Mouse (Mus musculus) liver, postnatal 0 days (tissue): ENCODE data around the gene Stra6. TPM values are rescaled to one million over a fixed set of nuclear protein-coding genes. Genes with fewer than 3 reads are reported as not detected.
A peak's percentile ranks its signal among the peaks of the same experiment; 100 is the strongest.

Experiments
- ATAC-seq: fragments of 200-750 bp; cut with Nextera tagmentation; 2 replicates; pipeline ENCODE4 v1.8.0; 2017; ENCODE audit warnings: mild to moderate bottlenecking, moderate library complexity
- DNase-seq: peaks from one replicate; pipeline ENCODE4 v3.0.0-alpha.2; 2016
- H3K27ac ChIP-seq: fragments of 300-500 bp; sonication (generic); 2 replicates; pipeline ENCODE4 v1.5.1; 2014; ENCODE audit warnings: antibody characterized with exemption, moderate library complexity, mild to moderate bottlenecking, low read depth
- H3K27me3 ChIP-seq: fragments of 300-500 bp; sonication (generic); 2 replicates; pipeline ENCODE4 v1.6.1; 2014; ENCODE audit warnings: low read length, control low read depth, mixed read lengths; ENCODE audit not compliant: insufficient read depth
- H3K36me3 ChIP-seq: fragments of 300-500 bp; sonication (generic); replicated peaks from 2 replicates; pipeline ENCODE4 v1.6.1; 2014; ENCODE audit warnings: mild to moderate bottlenecking, control low read depth, low read length, moderate library complexity, mixed read lengths; ENCODE audit not compliant: insufficient read depth
- H3K4me1 ChIP-seq: fragments of 300-500 bp; sonication (generic); 2 replicates; pipeline ENCODE4 v1.6.1; 2014; ENCODE audit warnings: antibody characterized with exemption, mild to moderate bottlenecking, control low read depth; ENCODE audit not compliant: insufficient read depth
- H3K4me2 ChIP-seq: fragments of 300-500 bp; sonication (generic); 2 replicates; pipeline ENCODE4 v1.6.1; 2014; ENCODE audit warnings: low read depth, mild to moderate bottlenecking, low read length, moderate library complexity, mixed read lengths
- H3K4me3 ChIP-seq: fragments of 300-500 bp; sonication (generic); 2 replicates; pipeline ENCODE4 v1.5.1; 2014; ENCODE audit warnings: low read depth, low read length
- H3K9ac ChIP-seq: fragments of 300-500 bp; sonication (generic); replicated peaks from 2 replicates; pipeline ENCODE4 v1.6.1; 2014; ENCODE audit warnings: mild to moderate bottlenecking, moderate library complexity
- H3K9me3 ChIP-seq: fragments of 300-500 bp; sonication (generic); 2 replicates; pipeline ENCODE4 v1.6.1; 2016; ENCODE audit warnings: mild to moderate bottlenecking, control low read depth, low read length, mixed read lengths
- CTCF ChIP-seq: sonication (generic); IDR thresholded peaks from 2 replicates; pipeline ENCODE4 v1.5.1; 2016; ENCODE audit warnings: antibody characterized with exemption, low read depth
- EP300 ChIP-seq: IDR thresholded peaks from 2 replicates; pipeline ENCODE4 v1.6.1; 2016; ENCODE audit warnings: antibody characterized with exemption, low read depth, mild to moderate bottlenecking
- WGBS: fragments of 180-500 bp; shearing (Covaris S2); extraction: QIAGEN DNeasy Blood & Tissue Kit; methylation state at CpG from one replicate; pipeline ENCODE4 v1.1.7; 2014; ENCODE audit not compliant: insufficient replicate concordance; 5-methylcytosine and 5-hydroxymethylcytosine counted together
- polyA plus RNA-seq: library from polyadenylated mRNA; unstranded; fragments of >200 nt; fragmentation: Nextera tagmentation; extraction: Ambion mirVana; gene quantifications from 2 replicates; pipeline ENCODE4 v1.2.1, GENCODE M21; 2015

Stra6 gene
- polyA plus RNA-seq, 1 experiment from 2014 or later = not detected

DNA sequence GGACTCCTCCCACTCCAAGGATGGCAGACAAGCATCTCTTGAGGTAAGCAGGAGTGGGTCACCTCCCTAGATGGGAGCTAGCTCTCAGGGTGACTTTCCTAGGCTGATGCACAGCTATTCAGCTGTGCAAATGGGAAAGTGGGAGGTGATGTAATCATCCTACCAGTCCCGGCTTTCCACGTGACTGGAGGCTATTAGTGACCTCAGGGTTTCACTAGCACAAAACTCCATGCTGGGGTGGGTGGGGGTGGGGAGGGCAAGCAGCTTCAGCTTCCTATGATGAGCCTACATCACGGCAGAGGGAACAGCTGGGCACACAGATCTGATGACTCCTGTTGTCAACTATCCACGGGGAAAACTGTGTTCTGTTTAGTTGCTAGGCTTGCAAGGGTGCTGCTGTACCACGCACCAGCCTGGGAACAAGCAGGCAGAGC lies 111.2 kb downstream of the Stra6 start:
- no peak for TF ChIP-seq EP300
- no peak for TF ChIP-seq CTCF
- no peaks in the 10 kb centered on the region for H3K36me3 ChIP-seq
- no peak overlapping the region for H3K9ac ChIP-seq
- no peaks in the 10 kb centered on the region for H3K9me3 ChIP-seq
- WGBS = 44% methylated on average over 5 of the region's 5 CpGs
- no peak overlapping the region for H3K4me2 ChIP-seq
- H3K4me3 ChIP-seq = no peak overlapping the region
- no peak overlapping the region for H3K27ac ChIP-seq
- no peaks in the 10 kb centered on the region for H3K27me3 ChIP-seq
- ATAC-seq (peak; percentile 15; the same call in 1 of the 2 replicates), DNase-seq (no peak)
- H3K4me1 ChIP-seq = no peaks in the 10 kb centered on the region

- no peaks in the 10 kb centered on the region for H3K4me1 ChIP-seq
- no peaks in the 10 kb centered on the region for H3K9me3 ChIP-seq
- H3K36me3 ChIP-seq = no peaks in the 10 kb centered on the region
- no peak overlapping the region for H3K9ac ChIP-seq
- ATAC-seq (no peak), DNase-seq (no peak)
- TF ChIP-seq CTCF (no peak), EP300 (no peak)
- 58% methylated on average over 5 of the region's 5 CpGs for WGBS
- H3K4me2 ChIP-seq = no peak overlapping the region
- no peak overlapping the region for H3K27ac ChIP-seq
- H3K27me3 ChIP-seq = no peaks in the 10 kb centered on the region
- no peak overlapping the region for H3K4me3 ChIP-seq
These were observed 112.3 kb downstream of the Stra6 start for GRCm38 (mm10) chr9:58175745-58176487.

DNA sequence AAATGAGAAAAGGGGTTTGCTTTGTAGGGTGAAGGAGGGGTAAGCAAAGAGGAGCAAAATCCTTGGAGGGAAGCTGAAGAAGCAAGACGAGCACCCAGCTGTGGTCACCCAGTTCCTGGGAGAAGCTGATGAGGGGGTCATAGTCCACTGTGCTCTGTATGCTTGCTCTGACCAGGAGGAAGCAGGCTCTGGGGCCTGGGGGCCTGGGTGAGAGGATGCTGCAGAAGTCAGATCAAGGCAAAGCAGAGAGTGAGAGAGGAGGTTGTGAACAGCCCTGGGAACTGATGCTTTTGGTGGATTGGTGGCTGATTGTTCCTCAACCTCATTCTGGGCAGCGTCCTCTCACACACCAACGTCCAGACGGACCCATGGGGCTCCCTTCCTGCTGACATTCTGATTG lies 113.6 kb downstream of the Stra6 start:
- TF ChIP-seq EP300 (no peak), CTCF (no peak)

DNA sequence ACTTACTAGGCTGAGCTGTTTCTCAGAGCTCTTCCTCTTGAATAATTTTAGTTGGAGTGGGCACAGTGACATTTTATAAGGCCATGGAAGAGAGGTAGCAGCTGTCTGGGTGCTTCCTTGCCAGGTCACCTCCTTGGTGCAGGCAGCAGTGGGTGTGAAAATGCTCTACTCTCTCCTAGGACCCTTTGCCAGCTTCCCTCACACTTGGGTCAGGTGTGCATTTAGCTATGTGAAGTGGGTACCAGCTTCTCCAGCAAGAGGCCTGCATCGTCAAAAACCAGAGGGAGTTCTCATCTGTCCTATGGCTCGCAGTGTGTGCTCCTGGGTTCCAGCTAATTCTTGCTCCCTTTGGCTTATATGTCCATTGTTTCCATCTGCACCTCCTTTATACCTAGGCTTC lies 115.8 kb downstream of the Stra6 start:
- no peaks in the 10 kb centered on the region for H3K27me3 ChIP-seq
- WGBS = 85% methylated on average over 2 of the region's 2 CpGs
- TF ChIP-seq EP300 = no peak

More for the DNA sequence above, 113.6 kb downstream of the Stra6 start:
- H3K27ac ChIP-seq = no peak overlapping the region
- H3K4me3 ChIP-seq = no peak overlapping the region
- DNase-seq (no peak), ATAC-seq (no peak)
- H3K9me3 ChIP-seq = no peaks in the 10 kb centered on the region
- H3K4me1 ChIP-seq = no peaks in the 10 kb centered on the region
- H3K4me2 ChIP-seq = no peak overlapping the region
- 61% methylated on average over 4 of the region's 4 CpGs for WGBS
- no peaks in the 10 kb centered on the region for H3K36me3 ChIP-seq
- H3K27me3 ChIP-seq = no peaks in the 10 kb centered on the region
- no peak overlapping the region for H3K9ac ChIP-seq

GRCm38 (mm10) chr9:58184456-58184855 lies 120.9 kb downstream of the Stra6 start:
- ATAC-seq (no peak), DNase-seq (no peak)
- Histone ChIP-seq H3K4me1 (no peaks in the 10 kb centered on the region), H3K4me3 (no peak overlapping the region), H3K4me2 (no peak overlapping the region), H3K27ac (no peak overlapping the region), H3K9ac (no peak overlapping the region), H3K27me3 (no peaks in the 10 kb centered on the region), H3K9me3 (no peaks in the 10 kb centered on the region), H3K36me3 (no peaks in the 10 kb centered on the region)
- 67% methylated on average over 6 of the region's 6 CpGs for WGBS
- TF ChIP-seq CTCF (no peak), EP300 (no peak)

More for the DNA sequence above, 115.8 kb downstream of the Stra6 start:
- ATAC-seq = no peak
- no peaks in the 10 kb centered on the region for H3K36me3 ChIP-seq
- H3K27ac ChIP-seq = no peak overlapping the region
- H3K9ac ChIP-seq = no peak overlapping the region
- no peaks in the 10 kb centered on the region for H3K4me1 ChIP-seq
- H3K4me3 ChIP-seq = no peak overlapping the region
- no peak overlapping the region for H3K4me2 ChIP-seq
- DNase-seq = no peak
- H3K9me3 ChIP-seq = no peaks in the 10 kb centered on the region

DNA sequence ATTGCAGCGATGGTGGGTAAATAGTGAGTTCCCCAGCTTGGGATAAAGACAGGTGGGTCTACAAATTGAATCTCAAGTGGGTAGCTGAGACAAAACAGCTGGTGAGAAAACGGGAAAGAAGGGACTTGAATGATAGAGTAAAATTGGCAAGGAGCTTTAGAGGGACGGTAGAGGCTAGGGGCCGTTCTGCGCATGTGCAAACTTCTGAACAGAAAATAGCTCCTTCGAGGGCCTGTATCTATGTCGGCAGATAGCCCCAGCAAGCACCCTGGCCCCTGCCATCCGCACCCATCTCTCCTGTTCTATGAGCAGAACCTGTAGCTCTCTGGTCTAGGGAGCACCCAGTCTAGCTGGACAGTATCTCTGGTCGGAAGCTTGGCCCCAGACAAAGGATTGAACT lies 130.6 kb downstream of the Stra6 start:
- Histone ChIP-seq H3K27ac (no peak overlapping the region), H3K4me3 (no peak overlapping the region), H3K27me3 (peaks cover 57% of the 10 kb centered on the region), H3K9me3 (no peaks in the 10 kb centered on the region), H3K4me2 (no peak overlapping the region), H3K9ac (no peak overlapping the region), H3K36me3 (no peaks in the 10 kb centered on the region), H3K4me1 (peaks cover 6% of the 10 kb centered on the region)
- ATAC-seq (no peak), DNase-seq (no peak)
- TF ChIP-seq CTCF = no peak
- no peak for TF ChIP-seq EP300
- WGBS = 57% methylated on average over 9 of the region's 9 CpGs

- 0% methylated on average over 1 of the region's 1 CpGs for WGBS
- TF ChIP-seq CTCF (no peak), EP300 (no peak)
These were observed 132.1 kb downstream of the Stra6 start for GRCm38 (mm10) chr9:58195671-58196070.

More at GRCm38 (mm10) chr9:58195671-58196070, 132.1 kb downstream of the Stra6 start:
- no peak for ATAC-seq
- no peak overlapping the region for H3K27ac ChIP-seq
- H3K9ac ChIP-seq = no peak overlapping the region
- H3K4me3 ChIP-seq = no peak overlapping the region
- H3K36me3 ChIP-seq = no peaks in the 10 kb centered on the region
- peaks cover 72% of the 10 kb centered on the region for H3K27me3 ChIP-seq
- H3K4me1 ChIP-seq = peaks cover 6% of the 10 kb centered on the region
- no peak overlapping the region for H3K4me2 ChIP-seq
- H3K9me3 ChIP-seq = no peaks in the 10 kb centered on the region
- no peak for DNase-seq
